Mouse (Mus musculus) lung, embryonic 14.5 days (tissue): Measurements from ENCODE around the gene Ets1. TPM values are rescaled to one million over a fixed set of nuclear protein-coding genes. Genes with fewer than 3 reads are reported as not detected.

Source experiments
- ATAC-seq: fragments of 200-750 bp; cut with Nextera tagmentation; 2 replicates; pipeline ENCODE4 v1.8.0; 2017; ENCODE audit warnings: mild to moderate bottlenecking, moderate TSS enrichment, moderate library complexity; ENCODE audit not compliant: insufficient read depth
- DNase-seq: peaks from one replicate; pipeline ENCODE4 v3.0.0-alpha.2; 2015
- H3K27ac ChIP-seq: fragments of 300-500 bp; sonication (generic); 2 replicates; pipeline ENCODE4 v1.5.1; 2014; ENCODE audit warnings: low read depth, mild to moderate bottlenecking, moderate library complexity
- H3K27me3 ChIP-seq: fragments of 300-500 bp; sonication (generic); 2 replicates; pipeline ENCODE4 v1.6.1; 2014; ENCODE audit warnings: low read length, control low read depth; ENCODE audit not compliant: insufficient read depth
- H3K36me3 ChIP-seq: fragments of 300-500 bp; sonication (generic); 2 replicates; pipeline ENCODE4 v1.6.1; 2014; ENCODE audit warnings: control low read depth; ENCODE audit not compliant: insufficient read depth
- H3K4me1 ChIP-seq: fragments of 300-500 bp; sonication (generic); 2 replicates; pipeline ENCODE4 v1.6.1; 2014; ENCODE audit warnings: antibody characterized with exemption, control low read depth; ENCODE audit not compliant: insufficient read depth
- H3K4me2 ChIP-seq: fragments of 300-500 bp; sonication (generic); 2 replicates; pipeline ENCODE4 v1.6.1; 2014; ENCODE audit warnings: mild to moderate bottlenecking
- H3K4me3 ChIP-seq: fragments of 300-500 bp; sonication (generic); 2 replicates; pipeline ENCODE4 v1.5.1; 2014; ENCODE audit warnings: low read depth, low read length
- H3K9ac ChIP-seq: fragments of 300-500 bp; sonication (generic); 2 replicates; pipeline ENCODE4 v1.6.1; 2014
- H3K9me3 ChIP-seq: fragments of 300-500 bp; sonication (generic); 2 replicates; pipeline ENCODE4 v1.6.1; 2016; ENCODE audit warnings: low read depth, low read length, control low read depth
- CTCF ChIP-seq: IDR thresholded peaks from 2 replicates; pipeline ENCODE4 v1.5.1; 2016; ENCODE audit warnings: antibody characterized with exemption, low read depth
- WGBS: fragments of 180-500 bp; shearing (Covaris S2); extraction: QIAGEN DNeasy Blood & Tissue Kit; methylation state at CpG from one replicate; pipeline ENCODE4 v1.1.7; 2014; 5-methylcytosine and 5-hydroxymethylcytosine counted together
- polyA plus RNA-seq: library from polyadenylated mRNA; unstranded; fragments of >200 nt; fragmentation: Nextera tagmentation; extraction: Ambion mirVana; gene quantifications from 2 replicates; pipeline ENCODE4 v1.2.1, GENCODE M21; 2014

Gene Ets1
- polyA plus RNA-seq, 1 experiment from 2014 or later, result 79.2 TPM

GRCm38 (mm10) chr9:32652112-32652511 is 16.1 kb downstream of the Ets1 start:
- no peak for ATAC-seq

GRCm38 (mm10) chr9:32654305-32654704 is 18.3 kb downstream of the Ets1 start:
- Histone ChIP-seq H3K9me3 (no peaks in the 10 kb centered on the region), H3K4me3 (no peak overlapping the region), H3K36me3 (no peaks in the 10 kb centered on the region), H3K27me3 (no peaks in the 10 kb centered on the region), H3K4me1 (0 out of 2 replicates have a peak, but pooled peaks cover 2% of the 10 kb centered on the region), H3K27ac (no peak overlapping the region), H3K9ac (no peak overlapping the region), H3K4me2 (no peak overlapping the region)
- DNase-seq (no peak), ATAC-seq (no peak)
- no peak for TF ChIP-seq CTCF
- WGBS, result 83% methylated on average over 1 of the region's 1 CpGs

More at GRCm38 (mm10) chr9:32652112-32652511, 16.1 kb downstream of the Ets1 start:
- Histone ChIP-seq H3K4me3 (no peak overlapping the region), H3K27me3 (no peaks in the 10 kb centered on the region), H3K36me3 (no peaks in the 10 kb centered on the region), H3K9ac (no peak overlapping the region), H3K27ac (no peak overlapping the region), H3K4me1 (peaks cover 23% of the 10 kb centered on the region), H3K4me2 (no peak overlapping the region), H3K9me3 (no peaks in the 10 kb centered on the region)
- TF ChIP-seq CTCF, result no peak
- no peak for DNase-seq
- WGBS, result 84% methylated on average over 10 of the region's 10 CpGs

- Histone ChIP-seq H3K36me3 (no peaks in the 10 kb centered on the region), H3K4me2 (no peak overlapping the region), H3K9me3 (no peaks in the 10 kb centered on the region), H3K4me1 (0 out of 2 replicates have a peak, but pooled peaks cover 2% of the 10 kb centered on the region), H3K27me3 (no peaks in the 10 kb centered on the region), H3K4me3 (no peak overlapping the region), H3K27ac (no peak overlapping the region), H3K9ac (no peak overlapping the region)
- no peak for TF ChIP-seq CTCF
- ATAC-seq, result no peak
- WGBS, result 75% methylated on average over 5 of the region's 5 CpGs
- no peak for DNase-seq
Observed at GRCm38 (mm10) chr9:32656351-32656844, 20.4 kb downstream of the Ets1 start.

- Histone ChIP-seq H3K4me1 (0 out of 2 replicates have a peak, but pooled peaks cover 2% of the 10 kb centered on the region), H3K4me3 (no peak overlapping the region), H3K27ac (no peak overlapping the region), H3K9ac (no peak overlapping the region), H3K4me2 (no peak overlapping the region), H3K36me3 (no peaks in the 10 kb centered on the region), H3K9me3 (no peaks in the 10 kb centered on the region), H3K27me3 (no peaks in the 10 kb centered on the region)
- ATAC-seq (no peak), DNase-seq (peak; percentile 27)
- WGBS, result 50% methylated on average over 2 of the region's 2 CpGs
- no peak for TF ChIP-seq CTCF
Observed at GRCm38 (mm10) chr9:32657124-32657523, 21.1 kb downstream of the Ets1 start.

GRCm38 (mm10) chr9:32660406-32660960 is 24.5 kb downstream of the Ets1 start:
- no peak overlapping the region for H3K9ac ChIP-seq
- DNase-seq, result no peak
- H3K4me1 ChIP-seq, result 0 out of 2 replicates have a peak, but pooled peaks cover 2% of the 10 kb centered on the region
- H3K36me3 ChIP-seq, result no peaks in the 10 kb centered on the region
- H3K27ac ChIP-seq, result no peak overlapping the region
- H3K9me3 ChIP-seq, result no peaks in the 10 kb centered on the region
- no peak overlapping the region for H3K4me2 ChIP-seq
- H3K27me3 ChIP-seq, result no peaks in the 10 kb centered on the region
- WGBS, result 84% methylated on average over 2 of the region's 2 CpGs
- ATAC-seq, result no peak
- no peak overlapping the region for H3K4me3 ChIP-seq
- TF ChIP-seq CTCF, result no peak

- DNase-seq (no peak), ATAC-seq (no peak)
- Histone ChIP-seq H3K4me1 (0 out of 2 replicates have a peak, but pooled peaks cover 2% of the 10 kb centered on the region), H3K4me2 (no peak overlapping the region), H3K9me3 (no peaks in the 10 kb centered on the region), H3K27me3 (no peaks in the 10 kb centered on the region), H3K4me3 (no peak overlapping the region), H3K27ac (no peak overlapping the region), H3K9ac (no peak overlapping the region), H3K36me3 (no peaks in the 10 kb centered on the region)
- WGBS, result 82% methylated on average over 8 of the region's 8 CpGs
- no peak for TF ChIP-seq CTCF
Observed at GRCm38 (mm10) chr9:32661071-32661470, 25.1 kb downstream of the Ets1 start.

- H3K4me1 ChIP-seq, result peaks cover under 1% of the 10 kb centered on the region; the same call in 1 of the 2 replicates
- H3K27ac ChIP-seq, result no peak overlapping the region
- no peak overlapping the region for H3K9ac ChIP-seq
- no peak overlapping the region for H3K4me3 ChIP-seq
- H3K9me3 ChIP-seq, result no peaks in the 10 kb centered on the region
- WGBS, result 75% methylated on average over 4 of the region's 4 CpGs
- H3K4me2 ChIP-seq, result no peak overlapping the region
- no peak for TF ChIP-seq CTCF
- ATAC-seq (no peak), DNase-seq (no peak)
- H3K36me3 ChIP-seq, result no peaks in the 10 kb centered on the region
- no peaks in the 10 kb centered on the region for H3K27me3 ChIP-seq
Observed at GRCm38 (mm10) chr9:32661561-32661960, 25.5 kb downstream of the Ets1 start.
